ENCODE assay signal across 18 mouse cellular contexts in genomic region chr7:80635866-80636265, GRCm38 (mm10). TPM values are rescaled to one million over a fixed set of nuclear protein-coding genes. Genes with fewer than 3 reads are reported as not detected.
A peak's percentile ranks its signal among the peaks of the same experiment; 100 is the strongest.
DNase-seq lines count a peak whose midpoint lies in the region; ATAC-seq and TF ChIP-seq lines count a peak whose summit lies in the region.
"Had no signal": no experiment of that assay in that cellular context is flagged by ENCODE, and none has a peak within 500 bp of the region (broad histone marks: within the 10 kb centered on the region; RNA-seq: fewer than 3 reads in every experiment).

No protein-coding gene starts in this region.

- H3K27me3 ChIP-seq in kidney, embryonic 15.5 days = no peaks in the 10 kb centered on the region
- H3K27me3 ChIP-seq in liver, embryonic 11.5 days (replicated peaks; ENCODE audit: control insufficient read depth, insufficient read depth, low read length) = no peaks in the 10 kb centered on the region
- H3K27me3 ChIP-seq: embryonic facial prominence, embryonic 12.5 days; forebrain, embryonic 13.5 days; limb, embryonic 12.5 days; neural tube, embryonic 15.5 days had no signal

- peaks cover 61% of the 10 kb centered on the region for H3K4me1 ChIP-seq in kidney, embryonic 15.5 days
- peaks cover 50% of the 10 kb centered on the region for H3K4me1 ChIP-seq in liver, embryonic 11.5 days (replicated peaks; ENCODE audit: control insufficient read depth, insufficient read depth, low read length)

- WGBS in kidney, embryonic 15.5 days = 36% methylated on average over 5 of the region's 5 CpGs
- 18% methylated on average over 5 of the region's 5 CpGs for WGBS in liver, embryonic 11.5 days

- no peaks in the 10 kb centered on the region for H3K9me3 ChIP-seq in kidney, embryonic 15.5 days (replicated peaks)
- no peaks in the 10 kb centered on the region for H3K9me3 ChIP-seq in liver, embryonic 11.5 days (ENCODE audit: control insufficient read depth, low read length)
- H3K9me3 ChIP-seq: embryonic facial prominence, embryonic 12.5 days; forebrain, embryonic 13.5 days; limb, embryonic 12.5 days; neural tube, embryonic 15.5 days had no signal

- H3K9ac ChIP-seq in kidney, embryonic 15.5 days = no peak overlapping the region
- H3K9ac ChIP-seq in liver, embryonic 11.5 days (ENCODE audit: low read depth, low read length) = no peak overlapping the region
- H3K9ac ChIP-seq: embryonic facial prominence, embryonic 12.5 days; forebrain, embryonic 13.5 days; hindbrain, embryonic 14.5 days; limb, embryonic 12.5 days; neural tube, embryonic 15.5 days had no signal

- H3K36me3 ChIP-seq in kidney, embryonic 15.5 days = no peaks in the 10 kb centered on the region
- no peaks in the 10 kb centered on the region for H3K36me3 ChIP-seq in liver, embryonic 11.5 days (ENCODE audit: control insufficient read depth, insufficient read depth, low read length)
- H3K36me3 ChIP-seq: embryonic facial prominence, embryonic 12.5 days; limb, embryonic 12.5 days; neural tube, embryonic 15.5 days had no signal

- ATAC-seq in kidney, embryonic 15.5 days (replicated peaks; ENCODE audit: low FRiP score) = no peak
- ATAC-seq in liver, embryonic 11.5 days (replicated peaks; ENCODE audit: low FRiP score) = peak; percentile 49
- ATAC-seq: forebrain, embryonic 13.5 days; midbrain, embryonic 16.5 days had no signal

- DNase-seq in gastrocnemius, adult 2 months = no peak
- DNase-seq in gastrocnemius, postnatal 4 days (ENCODE audit: low spot score in 2 of 2) = no peak
- DNase-seq in kidney, postnatal 10 days = peak; percentile 48
- DNase-seq in 416B (ENCODE audit: low read depth) = peak; percentile 79
- no peak for DNase-seq in liver, embryonic 11.5 days (ENCODE audit: low spot score)
- DNase-seq in embryo, embryonic 11 days = no peak
- DNase-seq in left cerebral cortex, postnatal 14 days (ENCODE audit: low spot score in 2 of 2) = no peak
- DNase-seq: cerebellum, adult 9-10 months; gastrocnemius, postnatal 10 days; right cerebral cortex, adult 18-20 months; thymus, adult 18-20 months had no signal

- H3K4me2 ChIP-seq in kidney, embryonic 15.5 days = no peak overlapping the region
- H3K4me2 ChIP-seq in liver, embryonic 11.5 days = peak overlapping the region; percentile 16; the same call in 1 of the 2 replicates
- H3K4me2 ChIP-seq: embryonic facial prominence, embryonic 12.5 days; forebrain, embryonic 13.5 days; hindbrain, embryonic 14.5 days; limb, embryonic 12.5 days; neural tube, embryonic 15.5 days had no signal

- intact Hi-C loops in gastrocnemius, adult 2 months (cut with DNase I) = loop anchor here (5.0 kb wide), 1 partner anchor 51 kb away; the partner anchor contains the start of gene Crtc3
- intact Hi-C loops in left cerebral cortex, postnatal 14 days (cut with DNase I) = no loop called here

- no peak for TF ChIP-seq CTCF in gastrocnemius, adult 2 months (IDR thresholded peaks at IDR 0.05)

- H3K4me3 ChIP-seq in gastrocnemius, adult 2 months = no peak overlapping the region; the same call in 1 of the 2 replicates
- H3K4me3 ChIP-seq in kidney, embryonic 15.5 days (replicated peaks) = no peak overlapping the region
- H3K4me3 ChIP-seq in liver, embryonic 11.5 days (ENCODE audit: low read depth, low read length) = no peak overlapping the region
- H3K4me3 ChIP-seq: embryonic facial prominence, embryonic 12.5 days; forebrain, embryonic 13.5 days; limb, embryonic 12.5 days; neural tube, embryonic 15.5 days had no signal

- peak overlapping the region; percentile 84 for H3K27ac ChIP-seq in gastrocnemius, adult 2 months
- H3K27ac ChIP-seq in kidney, embryonic 15.5 days = no peak overlapping the region
- peak overlapping the region; percentile 8; the same call in 1 of the 2 replicates for H3K27ac ChIP-seq in liver, embryonic 11.5 days (ENCODE audit: low read depth, low read length)
- H3K27ac ChIP-seq: forebrain, embryonic 13.5 days; hindbrain, embryonic 14.5 days; limb, embryonic 12.5 days had no signal

RNA-seq across cellular contexts. Expression of gene Crtc3, which starts 52.8 kb away (rescaled TPM):
- total RNA-seq in gastrocnemius, adult 2 months (2021) = 10 to 100 TPM; 12.0 to 13.1 TPM
- total RNA-seq in gastrocnemius, postnatal 4 days (2021) = 10 to 100 TPM; 28.7 to 32.1 TPM
- polyA plus RNA-seq in kidney, embryonic 15.5 days (2015; fragmentation: Nextera tagmentation; extraction: Ambion mirVana) = 20.6 and 21.9 TPM in 2 replicates
- polyA plus RNA-seq in liver, embryonic 11.5 days (2014; fragmentation: Nextera tagmentation; extraction: Ambion mirVana) = 13.1 and 16.6 TPM in 2 replicates
- 10 to 100 TPM; 12.5 to 13.4 TPM for total RNA-seq in left cerebral cortex, postnatal 14 days (2021)

Comparison
In these comparisons a context has a peak if more than half of its experiments do, and no peak if none do; other contexts are left out.
1. DNase-seq: peak in kidney, postnatal 10 days (single experiment) and 416B (single experiment); none in gastrocnemius, adult 2 months (single experiment), gastrocnemius, postnatal 4 days (0 of 2), liver, embryonic 11.5 days (single experiment), embryo, embryonic 11 days (single experiment) and left cerebral cortex, postnatal 14 days (0 of 2).